Mouse (Mus musculus): ENCODE data around the gene Enpp7.

Gene Enpp7

GRCm38 (mm10) chr11:118987999-118988398 lies at the start of gene Enpp7:
Enpp7 (plus strand) TSS chr11:118988188.
- DNase-seq (ENCODE audit: low read depth, low spot score), result no peak

GRCm38 (mm10) chr11:118939731-118940130 lies 48.3 kb upstream of the Enpp7 start:
- no peaks in the 10 kb centered on the region for H3K36me3 ChIP-seq (ENCODE audit: control insufficient read depth, insufficient read depth, low read length, poor library complexity, severe bottlenecking)
- H3K27me3 ChIP-seq (ENCODE audit: control insufficient read depth, insufficient read depth, low read length, poor library complexity, severe bottlenecking), result no peaks in the 10 kb centered on the region
- no peak for DNase-seq (ENCODE audit: low read depth, low spot score)

More at GRCm38 (mm10) chr11:118987999-118988398, at the start of gene Enpp7:
- no peaks in the 10 kb centered on the region for H3K36me3 ChIP-seq (ENCODE audit: control insufficient read depth, insufficient read depth, low read length, poor library complexity, severe bottlenecking)
- no peaks in the 10 kb centered on the region for H3K27me3 ChIP-seq (ENCODE audit: control insufficient read depth, insufficient read depth, low read length, poor library complexity, severe bottlenecking)

- H3K27me3 ChIP-seq (ENCODE audit: control insufficient read depth, insufficient read depth, low read length, poor library complexity, severe bottlenecking), result no peaks in the 10 kb centered on the region
- DNase-seq (ENCODE audit: low read depth, low spot score), result no peak
- H3K36me3 ChIP-seq (ENCODE audit: control insufficient read depth, insufficient read depth, low read length, poor library complexity, severe bottlenecking), result no peaks in the 10 kb centered on the region
These were observed 47.4 kb upstream of the Enpp7 start for GRCm38 (mm10) chr11:118940539-118940938.

GRCm38 (mm10) chr11:118941268-118941667 lies 46.7 kb upstream of the Enpp7 start:
- Histone ChIP-seq H3K27me3 (ENCODE audit: control insufficient read depth, insufficient read depth, low read length, poor library complexity, severe bottlenecking) (no peaks in the 10 kb centered on the region), H3K36me3 (ENCODE audit: control insufficient read depth, insufficient read depth, low read length, poor library complexity, severe bottlenecking) (no peaks in the 10 kb centered on the region)
- DNase-seq (ENCODE audit: low read depth, low spot score), result no peak

GRCm38 (mm10) chr11:118945868-118946267 lies 42.1 kb upstream of the Enpp7 start:
- no peaks in the 10 kb centered on the region for H3K36me3 ChIP-seq (ENCODE audit: control insufficient read depth, insufficient read depth, low read length, poor library complexity, severe bottlenecking)
- no peaks in the 10 kb centered on the region for H3K27me3 ChIP-seq (ENCODE audit: control insufficient read depth, insufficient read depth, low read length, poor library complexity, severe bottlenecking)
- no peak for DNase-seq (ENCODE audit: low read depth, low spot score)

GRCm38 (mm10) chr11:118955016-118955415 lies 33.0 kb upstream of the Enpp7 start:
- Histone ChIP-seq H3K27me3 (ENCODE audit: control insufficient read depth, insufficient read depth, low read length, poor library complexity, severe bottlenecking) (no peaks in the 10 kb centered on the region), H3K36me3 (ENCODE audit: control insufficient read depth, insufficient read depth, low read length, poor library complexity, severe bottlenecking) (no peaks in the 10 kb centered on the region)
- no peak for DNase-seq (ENCODE audit: low read depth, low spot score)

- DNase-seq (ENCODE audit: low read depth, low spot score), result no peak
- Histone ChIP-seq H3K36me3 (ENCODE audit: control insufficient read depth, insufficient read depth, low read length, poor library complexity, severe bottlenecking) (no peaks in the 10 kb centered on the region), H3K27me3 (ENCODE audit: control insufficient read depth, insufficient read depth, low read length, poor library complexity, severe bottlenecking) (no peaks in the 10 kb centered on the region)
These were observed 30.9 kb upstream of the Enpp7 start for GRCm38 (mm10) chr11:118957070-118957471.

- H3K36me3 ChIP-seq (ENCODE audit: control insufficient read depth, insufficient read depth, low read length, poor library complexity, severe bottlenecking), result no peaks in the 10 kb centered on the region
- no peak for DNase-seq (ENCODE audit: low read depth, low spot score)
- no peaks in the 10 kb centered on the region for H3K27me3 ChIP-seq (ENCODE audit: control insufficient read depth, insufficient read depth, low read length, poor library complexity, severe bottlenecking)
These were observed 27.3 kb upstream of the Enpp7 start for GRCm38 (mm10) chr11:118960649-118961048.

- H3K36me3 ChIP-seq (ENCODE audit: control insufficient read depth, insufficient read depth, low read length, poor library complexity, severe bottlenecking), result no peaks in the 10 kb centered on the region
- no peak for DNase-seq (ENCODE audit: low read depth, low spot score)
- no peaks in the 10 kb centered on the region for H3K27me3 ChIP-seq (ENCODE audit: control insufficient read depth, insufficient read depth, low read length, poor library complexity, severe bottlenecking)
These were observed 25.5 kb upstream of the Enpp7 start for GRCm38 (mm10) chr11:118962478-118962877.

GRCm38 (mm10) chr11:118963926-118964325 lies 24.1 kb upstream of the Enpp7 start:
- Histone ChIP-seq H3K27me3 (ENCODE audit: control insufficient read depth, insufficient read depth, low read length, poor library complexity, severe bottlenecking) (no peaks in the 10 kb centered on the region), H3K36me3 (ENCODE audit: control insufficient read depth, insufficient read depth, low read length, poor library complexity, severe bottlenecking) (no peaks in the 10 kb centered on the region)
- DNase-seq (ENCODE audit: low read depth, low spot score), result no peak

GRCm38 (mm10) chr11:118965078-118965477 lies 22.9 kb upstream of the Enpp7 start:
- no peak for DNase-seq (ENCODE audit: low read depth, low spot score)
- no peaks in the 10 kb centered on the region for H3K36me3 ChIP-seq (ENCODE audit: control insufficient read depth, insufficient read depth, low read length, poor library complexity, severe bottlenecking)
- no peaks in the 10 kb centered on the region for H3K27me3 ChIP-seq (ENCODE audit: control insufficient read depth, insufficient read depth, low read length, poor library complexity, severe bottlenecking)

- DNase-seq (ENCODE audit: low read depth, low spot score), result peak; percentile 45
- H3K27me3 ChIP-seq (ENCODE audit: control insufficient read depth, insufficient read depth, low read length, poor library complexity, severe bottlenecking), result no peaks in the 10 kb centered on the region
- H3K36me3 ChIP-seq (ENCODE audit: control insufficient read depth, insufficient read depth, low read length, poor library complexity, severe bottlenecking), result no peaks in the 10 kb centered on the region
These were observed 16.4 kb upstream of the Enpp7 start for GRCm38 (mm10) chr11:118971470-118972034.

- no peak for DNase-seq (ENCODE audit: low read depth, low spot score)
- no peaks in the 10 kb centered on the region for H3K27me3 ChIP-seq (ENCODE audit: control insufficient read depth, insufficient read depth, low read length, poor library complexity, severe bottlenecking)
- no peaks in the 10 kb centered on the region for H3K36me3 ChIP-seq (ENCODE audit: control insufficient read depth, insufficient read depth, low read length, poor library complexity, severe bottlenecking)
These were observed 15.3 kb upstream of the Enpp7 start for GRCm38 (mm10) chr11:118972431-118973377.

GRCm38 (mm10) chr11:118974340-118974739 lies 13.6 kb upstream of the Enpp7 start:
- Histone ChIP-seq H3K36me3 (ENCODE audit: control insufficient read depth, insufficient read depth, low read length, poor library complexity, severe bottlenecking) (no peaks in the 10 kb centered on the region), H3K27me3 (ENCODE audit: control insufficient read depth, insufficient read depth, low read length, poor library complexity, severe bottlenecking) (no peaks in the 10 kb centered on the region)
- no peak for DNase-seq (ENCODE audit: low read depth, low spot score)

GRCm38 (mm10) chr11:118975427-118975826 lies 12.6 kb upstream of the Enpp7 start:
- H3K27me3 ChIP-seq (ENCODE audit: control insufficient read depth, insufficient read depth, low read length, poor library complexity, severe bottlenecking), result no peaks in the 10 kb centered on the region
- DNase-seq (ENCODE audit: low read depth, low spot score), result peak; percentile 74
- no peaks in the 10 kb centered on the region for H3K36me3 ChIP-seq (ENCODE audit: control insufficient read depth, insufficient read depth, low read length, poor library complexity, severe bottlenecking)

All from splenic B cell, adult 2 months (primary cell).